Mouse (Mus musculus) frontal cortex, postnatal 10 days (tissue): ENCODE measurements around the gene Cdca5.

Experiments used
- DNase-seq, 2 experiments: peaks; one replicate each; pipeline ENCODE4 v3.0.0; 2022; ENCODE audit warnings: low spot score in 2 of 2, mixed read lengths in 1 of 2

Cdca5 gene

DNA sequence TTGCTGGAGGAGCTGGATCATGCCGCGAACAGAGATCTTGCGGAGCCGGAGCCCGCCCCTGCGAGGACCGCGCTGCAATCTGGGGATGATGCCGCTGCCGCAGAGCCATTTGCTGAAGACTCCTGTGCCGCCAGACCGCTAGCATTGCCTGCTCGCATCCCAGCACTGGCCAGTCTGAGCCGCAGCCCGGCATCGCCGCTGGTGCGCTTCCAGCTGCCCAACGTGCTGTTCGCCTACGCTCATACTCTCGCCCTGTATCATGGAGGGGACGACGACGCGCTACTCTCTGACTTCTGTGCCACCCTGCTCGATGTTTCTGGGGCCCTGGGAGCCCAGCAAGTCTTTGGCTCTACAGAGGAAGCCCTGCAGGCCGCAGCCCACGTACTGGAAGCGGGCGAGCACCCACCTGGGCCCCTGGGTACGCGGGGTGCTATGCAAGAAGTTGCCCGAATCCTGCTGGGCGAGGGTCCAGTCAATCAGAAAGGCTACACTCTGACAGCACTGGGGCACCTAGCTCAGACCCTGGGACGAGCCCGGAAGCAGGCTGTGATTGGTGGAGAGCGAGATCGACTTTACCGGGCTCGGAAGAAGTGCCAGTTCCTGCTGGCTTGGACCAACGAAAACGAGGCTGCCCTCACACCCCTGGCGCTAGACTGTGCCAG is 23.0 kb upstream of the Cdca5 start:
- peak in 1 of 2 experiments; percentile 53 for DNase-seq

DNA sequence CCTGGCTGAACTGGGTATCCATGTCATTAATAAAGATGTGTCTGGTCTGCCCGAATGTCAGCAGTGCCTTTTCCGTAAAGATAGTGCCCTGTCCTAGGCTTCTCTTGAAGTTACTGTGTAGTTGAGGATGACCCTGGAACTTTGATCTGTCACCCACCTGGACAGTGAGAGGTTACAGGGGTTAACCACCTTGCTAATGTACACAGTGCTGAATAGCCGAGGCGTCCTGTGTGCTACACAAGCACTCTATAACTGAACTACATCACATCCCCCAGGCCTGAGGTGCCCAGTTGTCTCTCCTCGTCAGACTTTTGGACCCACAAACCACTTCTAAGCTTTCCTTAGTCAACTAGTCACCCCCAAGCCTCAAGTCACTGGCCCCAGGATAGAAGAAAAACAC is 22.4 kb upstream of the Cdca5 start:
- DNase-seq = no peak

GRCm38 (mm10) chr19:6063081-6063480 is 21.7 kb upstream of the Cdca5 start:
- no peak for DNase-seq

DNA sequence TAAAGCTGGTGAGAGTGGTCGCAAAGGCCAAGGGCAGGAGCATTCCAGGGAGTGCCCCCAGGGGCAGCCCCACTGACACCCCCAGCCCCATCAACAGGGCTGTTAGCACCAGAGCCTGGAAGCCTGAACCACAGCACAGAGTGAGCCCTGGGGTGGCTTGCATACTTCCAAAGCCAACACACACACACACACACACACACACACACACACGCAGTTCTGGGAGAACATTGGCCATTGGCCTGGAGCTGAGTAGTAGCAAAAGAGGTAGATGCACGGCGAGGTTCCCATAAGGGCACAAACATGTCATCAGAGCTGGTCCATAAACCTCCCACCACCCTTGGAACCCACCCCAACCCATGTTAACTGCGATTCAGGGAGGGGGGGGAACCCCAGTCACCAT is 18.2 kb upstream of the Cdca5 start:
- no peak for DNase-seq

DNA sequence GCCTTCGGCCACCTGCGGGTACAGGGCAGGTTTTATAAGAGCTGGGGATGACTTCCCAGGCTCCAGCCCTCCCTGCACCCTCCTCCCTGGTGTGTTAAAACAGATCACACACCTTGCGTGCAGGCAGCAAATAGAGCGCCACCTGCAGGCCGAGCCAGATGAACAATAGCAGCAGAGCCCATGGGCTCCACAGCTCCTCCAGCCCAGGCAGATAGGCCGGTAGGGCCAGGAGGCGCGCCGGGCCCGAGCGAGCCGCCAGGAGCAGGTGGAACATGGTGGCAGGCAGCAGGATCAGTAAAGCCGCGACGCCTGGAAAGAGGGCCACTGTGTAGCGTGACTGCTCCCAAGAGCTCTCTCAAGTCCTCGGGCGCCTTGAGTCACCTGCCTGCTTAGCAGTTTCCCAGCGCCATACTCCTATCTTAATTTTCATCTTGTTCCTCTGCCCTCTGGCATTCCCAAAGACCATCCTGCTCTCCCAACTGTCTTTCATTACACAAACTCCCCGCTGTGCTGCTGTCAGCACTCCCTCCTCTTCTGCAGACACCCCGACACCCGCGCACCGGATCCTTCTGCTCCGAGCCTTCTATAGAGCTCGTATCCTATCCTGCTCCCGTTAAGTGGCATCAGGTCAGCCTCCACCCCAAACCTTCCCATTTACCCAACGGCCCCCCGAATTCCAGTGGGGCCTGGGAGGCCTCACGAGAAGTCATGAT is 17.6 kb upstream of the Cdca5 start:
- DNase-seq = peak; percentile 73 to 83

DNA sequence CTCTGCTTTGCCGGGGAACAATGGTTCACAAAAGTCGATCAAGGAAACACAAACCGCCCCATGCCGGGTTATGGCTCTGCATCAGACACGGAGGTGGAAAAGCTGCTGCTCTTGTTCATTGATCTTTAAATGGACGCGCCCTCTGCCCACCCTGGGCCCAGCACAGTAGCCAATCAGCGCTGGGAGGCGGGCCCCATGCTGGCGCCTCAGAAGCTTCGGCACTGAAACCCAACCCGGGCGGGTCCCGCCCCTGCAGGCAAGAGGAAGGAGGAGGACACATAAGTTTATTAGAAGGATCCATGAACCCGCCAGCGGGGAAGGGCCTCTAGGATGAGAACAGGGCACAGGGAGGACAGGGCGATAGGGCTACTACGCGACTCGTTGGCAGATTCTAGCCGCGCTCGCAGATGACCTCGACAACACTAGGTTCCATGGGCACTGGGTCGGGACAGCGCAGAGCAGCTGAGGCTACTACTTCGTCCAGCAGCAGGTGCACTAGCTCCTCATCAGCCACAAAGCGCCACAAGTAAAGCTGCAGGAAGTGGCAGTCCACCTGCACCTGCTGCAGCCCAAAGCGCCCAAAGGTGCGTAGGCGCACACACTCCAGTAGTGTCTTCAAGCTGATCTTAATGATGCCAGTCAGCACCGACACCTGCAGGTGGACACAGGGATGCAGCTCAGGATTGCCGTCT is 16.9 kb upstream of the Cdca5 start, which contains the start of gene Tm7sf2:
Gene Tm7sf2 (minus strand): TSS at position 650 of the 692 bp plus-strand sequence.
- peak; percentile 88 to 90 for DNase-seq

DNA sequence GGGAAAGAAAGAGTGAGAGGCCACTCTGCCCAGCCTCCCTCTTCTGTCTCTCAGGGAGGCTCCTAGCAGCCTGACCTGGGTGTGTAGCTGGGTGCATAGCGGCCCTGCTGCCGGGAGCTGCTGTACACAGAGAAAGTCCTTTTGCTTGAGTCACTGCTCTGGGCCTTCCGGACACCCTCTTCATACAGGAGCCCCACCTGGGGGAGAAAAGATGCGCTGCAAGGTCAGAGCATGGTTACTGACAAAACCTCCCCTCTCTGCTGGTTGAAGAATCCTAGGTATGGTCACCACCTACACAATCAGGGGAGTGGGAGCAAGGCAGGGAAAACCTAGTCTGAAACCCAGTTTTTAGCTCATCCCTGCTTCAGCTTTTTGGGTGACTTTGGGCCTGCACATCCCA is 15.8 kb upstream of the Cdca5 start:
- DNase-seq = no peak

DNA sequence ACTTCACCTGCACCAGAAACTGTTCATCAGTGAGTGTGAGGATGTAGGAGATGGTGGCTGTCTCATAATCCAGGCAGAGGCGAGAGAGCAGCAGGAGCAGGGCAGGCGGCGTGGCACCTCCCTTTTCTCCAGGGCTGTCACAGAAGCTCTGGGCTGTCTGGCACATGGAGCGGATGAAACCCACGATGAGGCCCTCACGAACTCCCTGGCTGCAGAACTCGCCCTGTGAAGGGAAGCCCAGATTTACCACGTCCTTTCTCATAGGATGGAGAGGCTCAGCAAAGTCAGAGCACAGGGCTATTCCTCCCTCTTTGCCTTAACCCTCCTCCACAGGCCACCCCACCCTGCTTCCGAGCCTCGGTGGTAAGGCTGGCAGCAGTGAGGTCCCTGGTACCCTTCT is 14.9 kb upstream of the Cdca5 start:
- DNase-seq = no peak

GRCm38 (mm10) chr19:6070571-6071250 is 14.1 kb upstream of the Cdca5 start:
- no peak for DNase-seq

GRCm38 (mm10) chr19:6071261-6071660 is 13.5 kb upstream of the Cdca5 start:
- DNase-seq = no peak

DNA sequence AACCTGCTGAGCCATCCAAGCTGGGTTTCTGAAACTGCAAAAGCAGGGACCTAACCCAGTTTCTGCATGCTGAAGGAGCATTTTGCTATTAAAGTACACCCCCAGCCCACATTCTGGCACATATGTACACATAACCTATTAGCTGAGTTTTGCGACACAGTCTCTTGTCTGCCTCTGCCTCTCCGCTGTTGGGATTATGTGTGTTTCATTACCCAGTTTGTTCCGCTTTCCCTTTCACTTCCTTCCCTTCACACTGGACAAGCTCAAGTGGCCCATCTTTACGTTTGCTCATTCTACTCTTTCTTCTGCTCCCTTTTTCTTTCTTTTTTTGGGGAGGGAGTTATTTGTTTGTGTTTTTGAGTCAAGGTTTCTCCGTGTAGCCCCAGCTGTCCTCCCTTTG is 10.9 kb upstream of the Cdca5 start:
- DNase-seq = no peak

DNA sequence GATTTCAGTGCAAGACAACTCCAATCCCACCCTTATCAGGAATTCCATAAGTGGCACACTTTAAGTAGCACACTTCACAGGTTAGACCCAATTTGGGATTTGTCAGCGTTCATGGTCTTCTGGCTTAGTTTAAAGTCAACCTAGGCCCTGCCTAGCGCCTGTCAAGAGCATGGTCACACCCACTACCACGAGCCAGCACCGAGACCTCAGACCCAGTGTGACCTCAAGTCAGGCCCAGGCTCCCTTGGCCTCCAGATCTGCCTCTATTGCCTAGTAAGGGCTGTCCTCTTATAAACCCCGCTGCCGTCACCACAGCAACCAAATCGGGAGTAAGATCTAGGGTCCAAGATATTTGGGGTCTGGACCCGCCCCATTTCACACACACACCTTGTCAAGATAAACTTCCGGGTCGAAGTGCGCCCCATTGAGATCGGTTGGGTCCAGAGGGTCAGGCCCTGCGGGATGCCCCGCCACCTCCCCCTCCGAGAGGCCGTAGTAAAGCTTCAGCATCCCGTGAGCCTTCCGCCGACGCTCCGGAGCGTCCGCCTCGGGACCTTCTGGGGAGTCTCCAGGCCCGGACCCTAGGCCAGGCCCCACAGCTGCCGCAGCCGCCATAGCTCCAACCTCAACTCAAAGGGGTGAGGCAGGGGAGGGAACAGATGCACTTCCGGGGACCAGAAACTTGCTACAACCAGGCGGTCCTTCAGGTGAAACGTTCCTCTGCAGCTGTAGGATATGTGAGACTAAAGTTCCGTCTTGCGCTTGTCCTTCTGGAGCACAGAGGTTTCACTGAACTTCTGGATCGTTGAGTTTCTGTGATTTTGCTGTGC is 8.0 kb upstream of the Cdca5 start, which contains the start of gene Vps51:
Gene Vps51 (minus strand): TSS at position 668 of the 830 bp plus-strand sequence.
- DNase-seq = peak; percentile 75 to 82

DNA sequence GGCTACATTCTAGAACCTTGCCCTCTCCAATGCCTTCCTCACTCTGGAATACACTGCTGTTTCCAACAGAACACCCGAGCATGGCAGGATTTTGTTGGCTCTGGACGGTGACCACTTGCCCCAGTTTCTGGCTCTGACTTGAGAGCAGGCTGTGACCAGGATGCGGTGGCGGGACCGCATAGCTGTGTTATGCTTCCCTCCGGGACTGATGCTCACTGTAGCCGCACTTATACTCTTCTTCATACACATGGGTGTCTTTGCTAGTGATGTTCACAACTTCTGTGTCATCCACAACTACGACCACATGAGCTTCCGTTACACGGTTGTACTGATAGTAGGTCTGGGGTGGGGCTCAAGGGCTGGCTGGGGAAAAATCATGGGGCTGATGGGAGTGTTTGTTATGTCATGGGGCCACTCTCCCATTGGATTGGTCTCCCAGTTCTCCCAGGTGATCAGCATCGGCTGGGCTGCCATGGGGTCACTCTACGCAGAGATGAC is 4.8 kb upstream of the Cdca5 start, which contains the start of gene Tmem262:
Gene Tmem262 (plus strand): TSS at position 51 of the 498 bp plus-strand sequence.
- DNase-seq = no peak

- DNase-seq = no peak
Measured at GRCm38 (mm10) chr19:6082156-6082555, 2.6 kb upstream of the Cdca5 start, which contains the start of gene Gm28374. Gm28374 (minus strand) TSS chr19:6082256.

- DNase-seq = peak in 1 of 2 experiments; percentile 48
Measured at GRCm38 (mm10) chr19:6085417-6085879, 665 bp downstream of the Cdca5 start.

DNA sequence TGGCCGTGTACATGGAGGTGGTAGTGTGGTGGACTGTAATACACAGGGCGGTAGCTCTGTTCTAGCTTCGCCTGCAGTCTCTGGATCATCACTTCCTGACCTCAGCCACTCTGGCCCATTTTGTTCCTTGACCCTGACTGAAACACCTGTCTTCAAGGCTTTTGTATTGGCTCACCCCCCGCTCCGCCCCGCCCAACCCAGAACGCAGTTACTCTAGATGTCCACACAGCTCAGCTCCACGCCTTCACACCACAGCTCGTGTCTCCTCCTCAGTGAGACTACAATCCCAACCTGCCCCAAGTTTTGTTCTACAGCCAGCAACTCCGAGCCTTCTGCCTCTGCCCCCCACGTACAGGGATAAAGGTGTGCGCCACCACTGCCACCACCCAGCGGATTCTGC is 4.1 kb downstream of the Cdca5 start:
- DNase-seq = no peak

DNA sequence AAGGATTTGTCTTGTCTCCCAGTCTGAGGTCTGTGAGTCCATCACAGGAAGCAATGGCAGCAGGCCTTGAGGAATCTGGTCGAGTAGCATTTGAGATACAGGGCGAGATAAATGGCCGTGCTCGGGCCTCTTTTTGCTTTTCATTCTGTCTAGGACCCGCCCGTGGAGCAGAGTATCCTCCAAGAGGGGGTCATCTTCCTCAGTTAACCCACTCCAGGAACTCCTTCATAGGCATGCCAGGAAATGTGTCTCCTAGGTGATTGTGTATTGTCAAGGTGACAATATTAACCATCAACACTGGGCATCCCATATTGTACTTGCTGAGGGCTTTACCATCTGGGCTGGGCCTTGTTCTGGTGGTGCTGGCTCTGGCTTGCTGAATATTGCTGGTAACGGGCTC is 9.3 kb downstream of the Cdca5 start, which contains the start of gene AC131692.1:
Gene AC131692.1 (plus strand): TSS at position 301 of the 400 bp plus-strand sequence.
- DNase-seq = no peak

- no peak for DNase-seq
Measured at GRCm38 (mm10) chr19:6097847-6098246, 13.1 kb downstream of the Cdca5 start.

DNA sequence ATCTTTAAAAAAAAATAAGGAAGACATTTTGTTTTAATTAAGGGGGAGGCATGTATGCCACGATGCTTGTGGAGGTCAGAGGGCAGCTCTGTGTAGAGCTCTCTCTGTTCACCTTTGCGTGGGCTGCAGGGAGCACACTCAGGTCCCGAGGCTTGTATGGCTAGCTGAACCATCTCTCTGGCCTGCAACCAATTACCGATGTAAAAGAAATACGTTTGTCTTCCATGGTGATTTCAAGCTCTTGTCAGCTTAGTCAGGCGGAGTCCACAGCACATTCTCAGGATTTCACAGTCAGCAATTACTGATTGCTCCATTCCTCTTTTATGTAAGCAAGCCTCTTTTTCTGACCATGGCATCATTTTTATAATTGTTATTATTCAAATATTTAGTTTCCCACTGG is 16.4 kb downstream of the Cdca5 start:
- no peak for DNase-seq

DNA sequence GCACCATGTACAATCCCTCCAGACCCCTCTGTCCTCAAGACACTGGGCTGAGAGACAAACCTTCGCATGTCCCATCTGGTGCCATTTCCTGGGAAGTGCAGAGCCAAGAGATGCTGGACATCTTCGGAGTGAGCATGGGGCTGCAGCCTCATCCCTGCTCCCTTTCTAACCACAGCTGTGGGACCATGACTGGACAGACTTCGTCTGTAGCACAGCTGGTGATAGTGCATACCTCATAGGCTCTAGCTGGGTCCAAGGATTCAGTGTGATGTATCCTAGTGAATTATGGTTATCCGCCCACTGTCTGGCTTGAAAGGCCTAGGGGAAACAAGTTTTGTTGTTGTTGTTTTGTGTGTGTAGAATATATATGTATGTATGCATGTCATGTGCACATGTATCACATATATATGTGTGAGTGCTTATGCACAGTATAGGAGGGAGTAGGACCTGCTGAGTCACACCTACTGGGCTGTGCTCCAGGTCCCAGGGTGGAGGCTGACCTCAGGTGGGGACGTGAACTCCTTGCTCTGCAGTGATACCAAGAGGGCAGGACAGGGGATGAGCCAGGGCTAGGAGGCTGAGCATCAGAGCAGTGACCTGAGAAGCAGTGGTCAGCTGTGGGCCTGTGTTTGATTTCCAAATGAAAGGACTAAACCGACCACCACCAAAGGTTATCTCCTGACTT is 17.5 kb downstream of the Cdca5 start:
- DNase-seq = no peak
